Mouse (Mus musculus): ENCODE data around the gene Serpina12. TPM values are rescaled to one million over a fixed set of nuclear protein-coding genes. Genes with fewer than 3 reads are reported as not detected.

The Serpina12 gene
- polyA plus RNA-seq, 1 experiment from 2014 or later = not detected

GRCm38 (mm10) chr12:104064532-104064931 lies 20.3 kb upstream of the Serpina12 start:
- no peaks in the 10 kb centered on the region for H3K36me3 ChIP-seq (ENCODE audit: control insufficient read depth, insufficient read depth, low read length)
- H3K27ac ChIP-seq (ENCODE audit: low read depth, low read length) = no peak overlapping the region
- no peaks in the 10 kb centered on the region for H3K27me3 ChIP-seq (replicated peaks; ENCODE audit: control insufficient read depth, insufficient read depth, low read length)
- no peak overlapping the region for H3K4me2 ChIP-seq (ENCODE audit: low read length)
- H3K9ac ChIP-seq (ENCODE audit: low read length) = no peak overlapping the region
- 52% methylated on average over 4 of the region's 4 CpGs for WGBS
- ATAC-seq (no peak), DNase-seq (ENCODE audit: low spot score) (peak; percentile 14)
- no peaks in the 10 kb centered on the region for H3K4me1 ChIP-seq (ENCODE audit: control insufficient read depth, insufficient read depth, low read length)
- no peaks in the 10 kb centered on the region for H3K9me3 ChIP-seq (replicated peaks; ENCODE audit: control insufficient read depth, low read length)
- no peak overlapping the region for H3K4me3 ChIP-seq (ENCODE audit: low read depth, low read length)

DNA sequence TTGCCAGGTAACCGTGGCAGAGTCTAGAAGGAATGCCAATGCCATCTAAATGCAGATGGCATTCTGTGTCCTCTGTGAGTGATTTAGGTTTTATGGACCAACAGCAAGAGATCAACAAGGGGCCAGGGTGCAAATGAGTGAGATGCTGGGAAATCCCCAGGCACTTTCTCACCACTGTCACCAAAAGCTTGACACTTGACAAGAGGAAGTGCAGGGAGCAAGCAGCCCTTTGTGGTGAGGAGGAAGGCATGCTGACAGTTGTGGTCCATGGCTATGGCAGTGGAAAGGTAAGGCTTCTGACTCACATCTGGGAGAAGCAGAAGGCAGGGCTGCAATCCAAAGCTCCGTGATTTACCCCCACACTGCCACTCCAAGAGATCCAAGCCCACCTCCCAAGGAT lies 17.6 kb upstream of the Serpina12 start:
- no peak overlapping the region for H3K4me3 ChIP-seq (ENCODE audit: low read depth, low read length)
- H3K4me1 ChIP-seq (ENCODE audit: control insufficient read depth, insufficient read depth, low read length) = no peaks in the 10 kb centered on the region
- H3K27me3 ChIP-seq (replicated peaks; ENCODE audit: control insufficient read depth, insufficient read depth, low read length) = no peaks in the 10 kb centered on the region
- ATAC-seq = no peak
- DNase-seq (ENCODE audit: low spot score) = no peak
- no peaks in the 10 kb centered on the region for H3K9me3 ChIP-seq (replicated peaks; ENCODE audit: control insufficient read depth, low read length)
- no peak overlapping the region for H3K27ac ChIP-seq (ENCODE audit: low read depth, low read length)
- no peak overlapping the region for H3K9ac ChIP-seq (ENCODE audit: low read length)
- no peaks in the 10 kb centered on the region for H3K36me3 ChIP-seq (ENCODE audit: control insufficient read depth, insufficient read depth, low read length)
- WGBS = 71% methylated on average over 2 of the region's 2 CpGs
- no peak overlapping the region for H3K4me2 ChIP-seq (ENCODE audit: low read length)

GRCm38 (mm10) chr12:104060126-104060525 lies 15.9 kb upstream of the Serpina12 start:
- H3K9ac ChIP-seq (ENCODE audit: low read length) = no peak overlapping the region
- 92% methylated on average over 6 of the region's 6 CpGs for WGBS
- H3K27ac ChIP-seq (ENCODE audit: low read depth, low read length) = no peak overlapping the region
- no peaks in the 10 kb centered on the region for H3K36me3 ChIP-seq (ENCODE audit: control insufficient read depth, insufficient read depth, low read length)
- no peaks in the 10 kb centered on the region for H3K27me3 ChIP-seq (replicated peaks; ENCODE audit: control insufficient read depth, insufficient read depth, low read length)
- H3K4me3 ChIP-seq (ENCODE audit: low read depth, low read length) = no peak overlapping the region
- ATAC-seq (no peak), DNase-seq (ENCODE audit: low spot score) (no peak)
- H3K4me1 ChIP-seq (ENCODE audit: control insufficient read depth, insufficient read depth, low read length) = no peaks in the 10 kb centered on the region
- H3K9me3 ChIP-seq (replicated peaks; ENCODE audit: control insufficient read depth, low read length) = no peaks in the 10 kb centered on the region
- H3K4me2 ChIP-seq (ENCODE audit: low read length) = no peak overlapping the region

GRCm38 (mm10) chr12:104057531-104057930 lies 13.3 kb upstream of the Serpina12 start:
- no peaks in the 10 kb centered on the region for H3K4me1 ChIP-seq (ENCODE audit: control insufficient read depth, insufficient read depth, low read length)
- ATAC-seq (no peak), DNase-seq (ENCODE audit: low spot score) (no peak)
- H3K36me3 ChIP-seq (ENCODE audit: control insufficient read depth, insufficient read depth, low read length) = no peaks in the 10 kb centered on the region
- no peak overlapping the region for H3K9ac ChIP-seq (ENCODE audit: low read length)
- no peak overlapping the region for H3K4me3 ChIP-seq (ENCODE audit: low read depth, low read length)
- no peaks in the 10 kb centered on the region for H3K9me3 ChIP-seq (replicated peaks; ENCODE audit: control insufficient read depth, low read length)
- no peak overlapping the region for H3K4me2 ChIP-seq (ENCODE audit: low read length)
- no peaks in the 10 kb centered on the region for H3K27me3 ChIP-seq (replicated peaks; ENCODE audit: control insufficient read depth, insufficient read depth, low read length)
- 82% methylated on average over 7 of the region's 7 CpGs for WGBS
- H3K27ac ChIP-seq (ENCODE audit: low read depth, low read length) = peak overlapping the region; percentile 44; the same call in 1 of the 2 replicates

- H3K4me1 ChIP-seq (ENCODE audit: control insufficient read depth, insufficient read depth, low read length) = no peaks in the 10 kb centered on the region
- no peak overlapping the region for H3K4me3 ChIP-seq (ENCODE audit: low read depth, low read length)
- 48% methylated on average over 4 of the region's 4 CpGs for WGBS
- H3K9ac ChIP-seq (ENCODE audit: low read length) = no peak overlapping the region
- H3K4me2 ChIP-seq (ENCODE audit: low read length) = no peak overlapping the region
- peak; percentile 59 for DNase-seq (ENCODE audit: low spot score)
- no peaks in the 10 kb centered on the region for H3K36me3 ChIP-seq (ENCODE audit: control insufficient read depth, insufficient read depth, low read length)
- no peaks in the 10 kb centered on the region for H3K9me3 ChIP-seq (replicated peaks; ENCODE audit: control insufficient read depth, low read length)
- peak; percentile 54; the same call in 1 of the 2 replicates for ATAC-seq
- no peaks in the 10 kb centered on the region for H3K27me3 ChIP-seq (replicated peaks; ENCODE audit: control insufficient read depth, insufficient read depth, low read length)
- peak overlapping the region; percentile 44; the same call in 1 of the 2 replicates for H3K27ac ChIP-seq (ENCODE audit: low read depth, low read length)
These were observed 12.8 kb upstream of the Serpina12 start for GRCm38 (mm10) chr12:104057050-104057449.

DNA sequence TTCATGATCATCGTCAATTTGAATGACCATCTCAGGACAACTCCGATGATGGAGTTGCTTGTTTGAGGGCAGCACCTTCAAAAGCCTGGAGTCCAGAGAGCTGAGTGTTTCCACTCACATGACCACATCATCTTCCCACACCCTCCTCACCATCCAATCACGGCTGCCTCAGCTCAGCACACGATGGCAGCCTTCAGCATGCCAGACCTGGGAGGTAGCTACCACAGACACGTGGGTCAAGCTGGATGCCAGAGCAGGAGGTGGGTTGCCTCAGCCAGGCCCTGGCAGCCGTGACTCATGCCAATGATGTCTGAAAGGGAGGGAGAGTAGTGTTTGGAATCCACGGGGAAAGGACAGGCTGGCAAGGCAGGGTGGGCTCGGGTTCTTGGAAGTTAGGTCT lies 11.5 kb upstream of the Serpina12 start:
- Histone ChIP-seq H3K4me3 (ENCODE audit: low read depth, low read length) (no peak overlapping the region), H3K9me3 (replicated peaks; ENCODE audit: control insufficient read depth, low read length) (no peaks in the 10 kb centered on the region), H3K4me1 (ENCODE audit: control insufficient read depth, insufficient read depth, low read length) (no peaks in the 10 kb centered on the region), H3K27ac (ENCODE audit: low read depth, low read length) (no peak overlapping the region), H3K36me3 (ENCODE audit: control insufficient read depth, insufficient read depth, low read length) (no peaks in the 10 kb centered on the region), H3K27me3 (replicated peaks; ENCODE audit: control insufficient read depth, insufficient read depth, low read length) (no peaks in the 10 kb centered on the region), H3K4me2 (ENCODE audit: low read length) (no peak overlapping the region), H3K9ac (ENCODE audit: low read length) (no peak overlapping the region)
- DNase-seq (ENCODE audit: low spot score) (no peak), ATAC-seq (no peak)
- WGBS = 87% methylated on average over 8 of the region's 8 CpGs

DNA sequence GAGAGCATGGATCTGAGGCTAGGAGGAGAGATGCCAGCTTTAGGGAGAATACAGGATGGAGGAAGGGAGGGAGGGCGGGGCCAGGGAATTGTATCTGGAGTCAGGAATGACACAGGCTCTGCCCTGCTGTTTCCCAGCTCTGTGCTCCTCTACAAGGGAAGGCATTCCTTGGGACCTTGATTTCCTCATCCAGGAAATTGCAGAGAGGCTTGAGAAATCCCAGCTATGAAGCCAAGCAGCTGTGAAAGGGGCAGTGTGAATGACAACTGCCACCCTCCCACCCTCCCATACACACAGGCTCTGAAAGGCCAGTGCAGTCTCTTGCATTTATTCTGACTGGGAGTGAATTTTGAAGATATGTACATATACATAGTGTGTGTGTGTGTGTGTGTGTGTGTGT lies 9.8 kb upstream of the Serpina12 start:
- Histone ChIP-seq H3K4me2 (ENCODE audit: low read length) (no peak overlapping the region), H3K27me3 (replicated peaks; ENCODE audit: control insufficient read depth, insufficient read depth, low read length) (no peaks in the 10 kb centered on the region), H3K9ac (ENCODE audit: low read length) (no peak overlapping the region), H3K36me3 (ENCODE audit: control insufficient read depth, insufficient read depth, low read length) (no peaks in the 10 kb centered on the region), H3K27ac (ENCODE audit: low read depth, low read length) (no peak overlapping the region), H3K9me3 (replicated peaks; ENCODE audit: control insufficient read depth, low read length) (no peaks in the 10 kb centered on the region), H3K4me1 (ENCODE audit: control insufficient read depth, insufficient read depth, low read length) (no peaks in the 10 kb centered on the region), H3K4me3 (ENCODE audit: low read depth, low read length) (no peak overlapping the region)
- 80% methylated on average over 1 of the region's 1 CpGs for WGBS
- no peak for DNase-seq (ENCODE audit: low spot score)
- no peak for ATAC-seq

DNA sequence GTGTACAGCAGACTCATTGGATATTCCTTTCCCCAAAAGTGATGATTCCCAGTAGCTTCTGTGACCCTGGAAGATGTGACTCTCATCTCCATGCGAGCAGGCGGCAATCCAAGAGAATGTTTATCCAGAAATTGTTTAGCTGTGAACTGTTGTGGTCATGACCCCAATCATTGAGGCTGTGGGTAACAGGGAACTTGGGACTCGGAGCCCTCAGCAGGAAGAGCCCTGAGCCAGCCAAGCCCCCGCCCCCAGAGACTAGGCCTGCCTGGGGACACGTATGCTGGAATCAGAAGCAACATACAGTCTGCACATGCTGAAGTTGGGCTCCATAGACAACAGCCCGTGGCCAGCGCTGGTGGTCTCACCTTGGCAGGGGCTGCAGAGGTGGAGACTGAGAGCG lies 1.5 kb upstream of the Serpina12 start:
- Histone ChIP-seq H3K9me3 (replicated peaks; ENCODE audit: control insufficient read depth, low read length) (no peaks in the 10 kb centered on the region), H3K4me2 (ENCODE audit: low read length) (no peak overlapping the region), H3K9ac (ENCODE audit: low read length) (no peak overlapping the region), H3K27ac (ENCODE audit: low read depth, low read length) (no peak overlapping the region), H3K27me3 (replicated peaks; ENCODE audit: control insufficient read depth, insufficient read depth, low read length) (no peaks in the 10 kb centered on the region), H3K4me1 (ENCODE audit: control insufficient read depth, insufficient read depth, low read length) (no peaks in the 10 kb centered on the region), H3K4me3 (ENCODE audit: low read depth, low read length) (no peak overlapping the region), H3K36me3 (ENCODE audit: control insufficient read depth, insufficient read depth, low read length) (no peaks in the 10 kb centered on the region)
- WGBS = 93% methylated on average over 8 of the region's 8 CpGs
- ATAC-seq (no peak), DNase-seq (ENCODE audit: low spot score) (no peak)

DNA sequence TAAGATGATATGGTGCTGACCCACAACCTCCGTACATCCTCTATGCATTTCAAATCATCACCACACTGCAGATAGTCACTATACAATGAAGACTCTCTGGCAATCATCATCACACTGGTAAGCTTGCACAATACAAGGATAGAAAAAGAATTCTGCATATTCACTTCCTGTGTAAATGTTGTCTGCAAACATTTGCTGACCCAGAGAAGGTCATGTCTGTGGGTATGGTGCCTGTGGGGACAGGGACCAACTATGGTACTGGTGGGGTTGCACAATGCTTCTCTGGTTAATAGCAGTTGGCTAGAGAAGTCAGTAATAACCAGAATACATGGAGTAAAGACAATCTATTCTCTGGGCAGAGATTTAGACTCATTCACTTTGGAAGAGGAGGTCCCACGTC lies 1.5 kb downstream of the Serpina12 start:
- no peak for DNase-seq (ENCODE audit: low spot score)
- Histone ChIP-seq H3K4me3 (ENCODE audit: low read depth, low read length) (no peak overlapping the region), H3K27ac (ENCODE audit: low read depth, low read length) (no peak overlapping the region), H3K9ac (ENCODE audit: low read length) (no peak overlapping the region), H3K9me3 (replicated peaks; ENCODE audit: control insufficient read depth, low read length) (no peaks in the 10 kb centered on the region), H3K4me1 (ENCODE audit: control insufficient read depth, insufficient read depth, low read length) (no peaks in the 10 kb centered on the region), H3K36me3 (ENCODE audit: control insufficient read depth, insufficient read depth, low read length) (no peaks in the 10 kb centered on the region), H3K27me3 (replicated peaks; ENCODE audit: control insufficient read depth, insufficient read depth, low read length) (no peaks in the 10 kb centered on the region), H3K4me2 (ENCODE audit: low read length) (no peak overlapping the region)
- no peak for ATAC-seq
- 86% methylated on average over 2 of the region's 2 CpGs for WGBS

Measured in forebrain, embryonic 14.5 days (tissue).